Mouse (Mus musculus) frontal cortex, postnatal 36 days (tissue): ENCODE measurements around the gene Fpr-rs3.

Experiments
- DNase-seq, 2 experiments: peaks; one replicate each; pipeline ENCODE4 v3.0.0; 2022; ENCODE audit warnings: low spot score in 2 of 2

Fpr-rs3 gene

GRCm38 (mm10) chr17:20624777-20625176 is at the start of gene Fpr-rs3:
Gene Fpr-rs3 (minus strand): TSS chr17:20624877.
- DNase-seq, result no peak

- no peak for DNase-seq
These were observed 28.4 kb downstream of the Fpr-rs3 start, which contains the start of gene Vmn2r110 for GRCm38 (mm10) chr17:20596323-20596722. Gene Vmn2r110 (minus strand): TSS chr17:20596423.
